Mouse (Mus musculus): ENCODE measurements at regions not wholly inside any gene's neighbourhood (a gene's known extent, or its start where the extent isn't known, plus 50 kb on each side); places are given as distances from the start of the nearest gene placed in this dataset.
A peak's percentile ranks its signal among the peaks of the same experiment; 100 is the strongest.

DNA sequence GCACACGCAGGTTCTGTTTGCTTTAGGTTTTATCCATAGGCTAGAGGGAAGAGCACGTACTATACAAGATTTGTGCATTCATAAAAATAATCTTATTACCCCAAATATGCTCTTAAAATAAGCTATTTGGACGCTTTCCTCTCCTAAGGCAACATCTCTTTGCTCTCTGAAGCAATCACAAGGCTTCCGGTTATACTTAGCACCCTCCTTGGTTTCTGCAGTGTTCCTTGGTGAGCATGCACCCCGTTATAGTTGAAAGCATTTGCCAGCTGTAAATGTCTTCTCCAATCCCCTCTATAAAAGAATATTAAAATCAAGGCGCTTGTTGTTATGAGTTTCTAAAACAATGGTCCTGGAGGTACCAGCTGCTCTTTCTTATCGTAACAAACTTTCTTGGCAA lies 386.4 kb upstream of the Gm6657 start:
- no peak overlapping the region for H3K27ac ChIP-seq (ENCODE audit: low read depth)
- H3K9me3 ChIP-seq (replicated peaks; ENCODE audit: control insufficient read depth, low read length), result no peaks in the 10 kb centered on the region
- H3K4me2 ChIP-seq (ENCODE audit: low read depth, low read length), result no peak overlapping the region
- ATAC-seq (ENCODE audit: insufficient read depth, low read depth) (no peak), DNase-seq (ENCODE audit: low spot score) (no peak)
- TF ChIP-seq EP300 (IDR thresholded peaks at IDR 0.05; ENCODE audit: low read depth) (no peak), CTCF (IDR thresholded peaks at IDR 0.05; ENCODE audit: low read depth) (no peak)
- 83% methylated on average over 7 of the region's 7 CpGs for WGBS
- H3K36me3 ChIP-seq (replicated peaks; ENCODE audit: control insufficient read depth, insufficient read depth, low read length), result no peaks in the 10 kb centered on the region
- H3K27me3 ChIP-seq (ENCODE audit: control insufficient read depth, insufficient read depth, low read length), result no peaks in the 10 kb centered on the region
- H3K4me1 ChIP-seq (ENCODE audit: control insufficient read depth, insufficient read depth), result no peaks in the 10 kb centered on the region
- no peak overlapping the region for H3K9ac ChIP-seq (replicated peaks; ENCODE audit: low read depth, low read length)
- no peak overlapping the region for H3K4me3 ChIP-seq (ENCODE audit: low read depth, low read length)

DNA sequence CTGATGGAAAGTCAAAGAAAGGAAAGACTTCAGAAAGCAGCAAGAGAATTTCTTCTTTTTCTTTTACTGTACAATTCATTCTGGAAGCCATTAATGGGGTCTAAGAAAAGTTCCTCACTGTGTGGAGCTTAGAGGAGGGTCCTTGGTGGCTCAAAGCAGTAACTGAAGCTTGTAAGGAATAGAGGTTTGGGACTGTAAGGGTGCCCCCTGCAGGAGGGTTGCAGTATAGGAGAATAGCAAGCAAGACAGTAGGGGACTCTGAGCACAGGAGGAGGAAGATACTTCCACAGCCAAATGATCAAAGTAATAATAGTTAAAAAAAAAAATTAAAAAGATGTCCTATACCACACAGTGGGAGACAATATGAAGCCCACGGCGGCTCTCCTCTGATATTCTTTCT lies 382.8 kb upstream of the Gm6657 start:
- DNase-seq (ENCODE audit: low spot score) (no peak), ATAC-seq (ENCODE audit: insufficient read depth, low read depth) (no peak)
- TF ChIP-seq EP300 (IDR thresholded peaks at IDR 0.05; ENCODE audit: low read depth) (no peak), CTCF (IDR thresholded peaks at IDR 0.05; ENCODE audit: low read depth) (peak; percentile 63)
- Histone ChIP-seq H3K4me3 (ENCODE audit: low read depth, low read length) (no peak overlapping the region), H3K27me3 (ENCODE audit: control insufficient read depth, insufficient read depth, low read length) (no peaks in the 10 kb centered on the region), H3K4me1 (ENCODE audit: control insufficient read depth, insufficient read depth) (no peaks in the 10 kb centered on the region), H3K4me2 (ENCODE audit: low read depth, low read length) (no peak overlapping the region), H3K9ac (replicated peaks; ENCODE audit: low read depth, low read length) (no peak overlapping the region), H3K36me3 (replicated peaks; ENCODE audit: control insufficient read depth, insufficient read depth, low read length) (no peaks in the 10 kb centered on the region), H3K27ac (ENCODE audit: low read depth) (no peak overlapping the region), H3K9me3 (replicated peaks; ENCODE audit: control insufficient read depth, low read length) (no peaks in the 10 kb centered on the region)
- 52% methylated on average over 2 of the region's 2 CpGs for WGBS

GRCm38 (mm10) chr12:77819456-77819855 lies 374.6 kb upstream of the Gm6657 start:
- ATAC-seq (ENCODE audit: insufficient read depth, low read depth), result no peak
- WGBS, result 87% methylated on average over 16 of the region's 16 CpGs

DNA sequence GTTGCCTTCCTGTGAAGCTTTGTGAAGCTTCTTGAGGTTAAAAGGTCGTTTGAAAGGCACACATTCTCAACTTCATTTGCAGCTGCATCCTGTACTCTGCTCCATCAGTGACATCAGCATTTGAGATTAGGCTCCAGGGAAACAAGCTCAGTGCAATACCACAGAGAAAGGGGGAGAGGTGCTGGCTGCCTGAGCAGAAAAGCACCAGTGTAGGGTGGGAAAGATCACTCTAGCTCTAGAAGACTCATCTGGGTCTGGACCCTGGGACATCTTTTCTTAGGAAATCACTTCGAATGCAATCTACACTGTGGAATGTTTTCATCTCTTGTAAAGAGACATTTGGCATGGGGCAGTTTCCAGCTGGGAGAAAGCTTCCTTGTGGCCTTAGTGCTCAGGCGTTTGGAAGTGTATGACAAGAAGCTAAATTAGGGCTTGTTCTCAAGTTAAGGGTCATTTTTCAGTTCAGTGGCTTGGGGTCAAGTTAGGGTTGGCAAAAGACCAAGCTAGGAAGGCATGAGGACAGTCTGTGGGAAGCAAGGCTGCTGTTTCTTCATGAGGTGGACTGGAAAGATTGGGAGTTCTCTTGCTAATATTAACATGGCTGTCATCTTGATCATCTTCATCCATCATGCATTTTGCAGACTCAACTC lies 370.5 kb upstream of the Gm6657 start:
- no peak overlapping the region for H3K4me2 ChIP-seq (ENCODE audit: low read depth, low read length)
- 18% methylated on average over 3 of the region's 3 CpGs for WGBS

More at GRCm38 (mm10) chr12:77819456-77819855, 374.6 kb upstream of the Gm6657 start:
- Histone ChIP-seq H3K36me3 (replicated peaks; ENCODE audit: control insufficient read depth, insufficient read depth, low read length) (no peaks in the 10 kb centered on the region), H3K9me3 (replicated peaks; ENCODE audit: control insufficient read depth, low read length) (no peaks in the 10 kb centered on the region), H3K27me3 (ENCODE audit: control insufficient read depth, insufficient read depth, low read length) (no peaks in the 10 kb centered on the region), H3K9ac (replicated peaks; ENCODE audit: low read depth, low read length) (no peak overlapping the region), H3K27ac (ENCODE audit: low read depth) (no peak overlapping the region), H3K4me1 (ENCODE audit: control insufficient read depth, insufficient read depth) (no peaks in the 10 kb centered on the region), H3K4me3 (ENCODE audit: low read depth, low read length) (no peak overlapping the region), H3K4me2 (ENCODE audit: low read depth, low read length) (no peak overlapping the region)
- TF ChIP-seq CTCF (IDR thresholded peaks at IDR 0.05; ENCODE audit: low read depth), result no peak
- TF ChIP-seq EP300 (IDR thresholded peaks at IDR 0.05; ENCODE audit: low read depth), result no peak
- DNase-seq (ENCODE audit: low spot score), result no peak

DNA sequence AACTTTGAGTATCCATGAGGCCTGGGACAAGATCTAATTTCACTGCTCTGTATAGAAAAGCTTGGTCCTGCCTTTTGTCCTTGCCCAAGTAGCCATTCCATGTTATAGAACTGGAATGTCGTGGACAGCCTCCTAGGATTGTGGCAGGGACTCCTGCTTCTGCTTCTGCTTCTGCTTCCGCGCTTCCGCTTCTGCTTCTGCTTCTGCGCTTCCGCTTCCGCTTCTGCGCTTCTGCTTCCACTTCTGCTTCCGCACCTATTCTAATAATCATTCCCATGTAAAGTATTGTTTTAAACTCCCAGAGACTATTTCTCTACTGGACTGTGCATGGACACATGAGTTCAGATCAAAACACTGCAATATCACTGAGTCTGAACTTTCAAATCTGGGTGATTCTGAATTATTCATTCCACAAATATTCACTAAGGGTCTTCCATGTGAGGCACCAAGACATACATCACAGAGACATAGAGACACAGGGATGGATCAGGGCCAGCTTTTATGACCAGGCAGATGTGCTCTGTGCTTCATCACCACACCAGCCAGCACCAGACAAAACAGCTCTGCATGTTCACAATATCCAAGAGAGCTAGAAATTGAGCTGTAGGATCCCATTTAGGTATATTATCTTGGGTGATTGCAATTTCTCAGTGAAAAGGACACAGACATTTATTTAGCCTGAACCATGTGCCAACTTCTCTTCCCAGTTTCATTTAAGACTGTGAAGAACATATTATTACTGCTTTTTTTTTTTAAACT lies 360.5 kb upstream of the Gm6657 start:
- Histone ChIP-seq H3K36me3 (replicated peaks; ENCODE audit: control insufficient read depth, insufficient read depth, low read length) (no peaks in the 10 kb centered on the region), H3K4me2 (ENCODE audit: low read depth, low read length) (no peak overlapping the region), H3K27me3 (ENCODE audit: control insufficient read depth, insufficient read depth, low read length) (no peaks in the 10 kb centered on the region), H3K27ac (ENCODE audit: low read depth) (no peak overlapping the region), H3K9me3 (replicated peaks; ENCODE audit: control insufficient read depth, low read length) (no peaks in the 10 kb centered on the region), H3K9ac (replicated peaks; ENCODE audit: low read depth, low read length) (no peak overlapping the region), H3K4me1 (ENCODE audit: control insufficient read depth, insufficient read depth) (no peaks in the 10 kb centered on the region), H3K4me3 (ENCODE audit: low read depth, low read length) (no peak overlapping the region)
- no peak for DNase-seq (ENCODE audit: low spot score)
- no peak for ATAC-seq (ENCODE audit: insufficient read depth, low read depth)
- no peak for TF ChIP-seq EP300 (IDR thresholded peaks at IDR 0.05; ENCODE audit: low read depth)
- no peak for TF ChIP-seq CTCF (IDR thresholded peaks at IDR 0.05; ENCODE audit: low read depth)
- 93% methylated on average over 9 of the region's 9 CpGs for WGBS

More for the DNA sequence above, 370.5 kb upstream of the Gm6657 start:
- Histone ChIP-seq H3K4me3 (ENCODE audit: low read depth, low read length) (no peak overlapping the region), H3K9ac (replicated peaks; ENCODE audit: low read depth, low read length) (no peak overlapping the region), H3K27me3 (ENCODE audit: control insufficient read depth, insufficient read depth, low read length) (no peaks in the 10 kb centered on the region), H3K36me3 (replicated peaks; ENCODE audit: control insufficient read depth, insufficient read depth, low read length) (no peaks in the 10 kb centered on the region), H3K27ac (ENCODE audit: low read depth) (no peak overlapping the region), H3K9me3 (replicated peaks; ENCODE audit: control insufficient read depth, low read length) (no peaks in the 10 kb centered on the region; the same call in 1 of the 2 replicates), H3K4me1 (ENCODE audit: control insufficient read depth, insufficient read depth) (no peaks in the 10 kb centered on the region)
- ATAC-seq (ENCODE audit: insufficient read depth, low read depth), result no peak
- DNase-seq (ENCODE audit: low spot score), result peak; percentile 9
- no peak for TF ChIP-seq CTCF (IDR thresholded peaks at IDR 0.05; ENCODE audit: low read depth)
- no peak for TF ChIP-seq EP300 (IDR thresholded peaks at IDR 0.05; ENCODE audit: low read depth)

All from heart, postnatal 0 days (tissue).